Mouse (Mus musculus): ENCODE results near the gene Eps8. TPM values are rescaled to one million over a fixed set of nuclear protein-coding genes. Genes with fewer than 3 reads are reported as not detected.
"Not testable (repeated sequence)": the region's sequence is repeated elsewhere in the genome, so short reads cannot be mapped to it uniquely, and the experiment has no call there.

The Eps8 gene
- polyA plus RNA-seq, 1 experiment from 2014 or later = 61.3 TPM

GRCm38 (mm10) chr6:137492582-137492981 is 162.1 kb downstream of the Eps8 start:
- DNase-seq (ENCODE audit: low spot score) = no peak
- H3K9ac ChIP-seq (ENCODE audit: low read length) = no peak overlapping the region
- no peak overlapping the region for H3K27ac ChIP-seq (ENCODE audit: low read depth)
- no peaks in the 10 kb centered on the region; the same call in 1 of the 2 replicates for H3K4me1 ChIP-seq (replicated peaks; ENCODE audit: control insufficient read depth, insufficient read depth, low read length)
- ATAC-seq (replicated peaks; ENCODE audit: low FRiP score, low TSS enrichment, low read depth) = no peak
- H3K36me3 ChIP-seq (ENCODE audit: control insufficient read depth, insufficient read depth, low read length) = peaks cover 5% of the 10 kb centered on the region; the same call in 1 of the 2 replicates
- 85% methylated on average over 4 of the region's 4 CpGs for WGBS
- no peaks in the 10 kb centered on the region for H3K27me3 ChIP-seq (replicated peaks; ENCODE audit: control insufficient read depth, insufficient read depth, low read length)
- no peaks in the 10 kb centered on the region for H3K9me3 ChIP-seq (ENCODE audit: control insufficient read depth, low read length)
- no peak overlapping the region for H3K4me2 ChIP-seq (ENCODE audit: low read length)
- H3K4me3 ChIP-seq (ENCODE audit: low read depth, low read length) = no peak overlapping the region

- Histone ChIP-seq H3K36me3 (ENCODE audit: control insufficient read depth, insufficient read depth, low read length) (peaks cover 5% of the 10 kb centered on the region; the same call in 1 of the 2 replicates), H3K27ac (ENCODE audit: low read depth) (no peak overlapping the region), H3K4me1 (replicated peaks; ENCODE audit: control insufficient read depth, insufficient read depth, low read length) (no peaks in the 10 kb centered on the region; the same call in 1 of the 2 replicates), H3K27me3 (replicated peaks; ENCODE audit: control insufficient read depth, insufficient read depth, low read length) (no peaks in the 10 kb centered on the region), H3K9ac (ENCODE audit: low read length) (no peak overlapping the region), H3K4me2 (ENCODE audit: low read length) (no peak overlapping the region), H3K4me3 (ENCODE audit: low read depth, low read length) (no peak overlapping the region), H3K9me3 (ENCODE audit: control insufficient read depth, low read length) (no peaks in the 10 kb centered on the region)
- ATAC-seq (replicated peaks; ENCODE audit: low FRiP score, low TSS enrichment, low read depth) (no peak), DNase-seq (ENCODE audit: low spot score) (no peak)
- WGBS = 64% methylated on average over 2 of the region's 2 CpGs
Observed at GRCm38 (mm10) chr6:137491659-137492058, 163.0 kb downstream of the Eps8 start.

GRCm38 (mm10) chr6:137490115-137490514 is 164.6 kb downstream of the Eps8 start:
- ATAC-seq (replicated peaks; ENCODE audit: low FRiP score, low TSS enrichment, low read depth) (no peak), DNase-seq (ENCODE audit: low spot score) (no peak)
- Histone ChIP-seq H3K4me1 (replicated peaks; ENCODE audit: control insufficient read depth, insufficient read depth, low read length) (no peaks in the 10 kb centered on the region; the same call in 1 of the 2 replicates), H3K9me3 (ENCODE audit: control insufficient read depth, low read length) (no peaks in the 10 kb centered on the region), H3K27me3 (replicated peaks; ENCODE audit: control insufficient read depth, insufficient read depth, low read length) (no peaks in the 10 kb centered on the region), H3K27ac (ENCODE audit: low read depth) (no peak overlapping the region), H3K4me3 (ENCODE audit: low read depth, low read length) (no peak overlapping the region), H3K36me3 (ENCODE audit: control insufficient read depth, insufficient read depth, low read length) (peaks cover 5% of the 10 kb centered on the region; the same call in 1 of the 2 replicates), H3K9ac (ENCODE audit: low read length) (no peak overlapping the region), H3K4me2 (ENCODE audit: low read length) (no peak overlapping the region)
- WGBS = 83% methylated on average over 14 of the region's 14 CpGs

- no peak for ATAC-seq (replicated peaks; ENCODE audit: low FRiP score, low TSS enrichment, low read depth)
- no peak overlapping the region for H3K4me3 ChIP-seq (ENCODE audit: low read depth, low read length)
- no peaks in the 10 kb centered on the region; the same call in 1 of the 2 replicates for H3K4me1 ChIP-seq (replicated peaks; ENCODE audit: control insufficient read depth, insufficient read depth, low read length)
- H3K4me2 ChIP-seq (ENCODE audit: low read length) = no peak overlapping the region
- no peak for DNase-seq (ENCODE audit: low spot score)
- no peaks in the 10 kb centered on the region for H3K27me3 ChIP-seq (replicated peaks; ENCODE audit: control insufficient read depth, insufficient read depth, low read length)
- no peak overlapping the region for H3K27ac ChIP-seq (ENCODE audit: low read depth)
- H3K36me3 ChIP-seq (ENCODE audit: control insufficient read depth, insufficient read depth, low read length) = peaks cover 5% of the 10 kb centered on the region; the same call in 1 of the 2 replicates
- no peak overlapping the region for H3K9ac ChIP-seq (ENCODE audit: low read length)
- 29% methylated on average over 6 of the region's 6 CpGs for WGBS
- no peaks in the 10 kb centered on the region for H3K9me3 ChIP-seq (ENCODE audit: control insufficient read depth, low read length)
Observed at GRCm38 (mm10) chr6:137487443-137487842, 167.2 kb downstream of the Eps8 start.

GRCm38 (mm10) chr6:137482891-137483290 is 171.8 kb downstream of the Eps8 start:
- Histone ChIP-seq H3K9me3 (ENCODE audit: control insufficient read depth, low read length) (no peaks in the 10 kb centered on the region), H3K27ac (ENCODE audit: low read depth) (no peak overlapping the region), H3K36me3 (ENCODE audit: control insufficient read depth, insufficient read depth, low read length) (peaks cover 14% of the 10 kb centered on the region; the same call in 1 of the 2 replicates), H3K4me3 (ENCODE audit: low read depth, low read length) (no peak overlapping the region), H3K4me1 (replicated peaks; ENCODE audit: control insufficient read depth, insufficient read depth, low read length) (no peaks in the 10 kb centered on the region; the same call in 1 of the 2 replicates), H3K9ac (ENCODE audit: low read length) (no peak overlapping the region), H3K4me2 (ENCODE audit: low read length) (no peak overlapping the region), H3K27me3 (replicated peaks; ENCODE audit: control insufficient read depth, insufficient read depth, low read length) (no peaks in the 10 kb centered on the region)
- DNase-seq (ENCODE audit: low spot score) = no peak
- no peak for ATAC-seq (replicated peaks; ENCODE audit: low FRiP score, low TSS enrichment, low read depth)
- WGBS = 75% methylated on average over 7 of the region's 7 CpGs

GRCm38 (mm10) chr6:137475695-137476094 is 179.0 kb downstream of the Eps8 start:
- not testable (repeated sequence) for H3K4me2 ChIP-seq (ENCODE audit: low read length); H3K9ac ChIP-seq (ENCODE audit: low read length); H3K4me3 ChIP-seq (ENCODE audit: low read depth, low read length); H3K27ac ChIP-seq (ENCODE audit: low read depth); H3K9me3 ChIP-seq (ENCODE audit: control insufficient read depth, low read length); H3K4me1 ChIP-seq (replicated peaks; ENCODE audit: control insufficient read depth, insufficient read depth, low read length); ATAC-seq (replicated peaks; ENCODE audit: low FRiP score, low TSS enrichment, low read depth); H3K27me3 ChIP-seq (replicated peaks; ENCODE audit: control insufficient read depth, insufficient read depth, low read length); DNase-seq (ENCODE audit: low spot score)
- WGBS = 97% methylated on average over 5 of the region's 5 CpGs
- peaks cover 14% of the 10 kb centered on the region; the same call in 1 of the 2 replicates for H3K36me3 ChIP-seq (ENCODE audit: control insufficient read depth, insufficient read depth, low read length)

GRCm38 (mm10) chr6:137473433-137473832 is 181.2 kb downstream of the Eps8 start:
- DNase-seq (ENCODE audit: low spot score) = no peak
- no peak overlapping the region for H3K4me3 ChIP-seq (ENCODE audit: low read depth, low read length)
- no peak overlapping the region for H3K4me2 ChIP-seq (ENCODE audit: low read length)
- H3K27ac ChIP-seq (ENCODE audit: low read depth) = no peak overlapping the region
- WGBS = 69% methylated on average over 1 of the region's 1 CpGs
- H3K4me1 ChIP-seq (replicated peaks; ENCODE audit: control insufficient read depth, insufficient read depth, low read length) = peaks cover 13% of the 10 kb centered on the region
- H3K9ac ChIP-seq (ENCODE audit: low read length) = no peak overlapping the region
- H3K36me3 ChIP-seq (ENCODE audit: control insufficient read depth, insufficient read depth, low read length) = 0 out of 2 replicates have a peak, but pooled peaks cover 5% of the 10 kb centered on the region
- 0 out of 2 replicates have a peak, but pooled peaks cover 7% of the 10 kb centered on the region for H3K9me3 ChIP-seq (ENCODE audit: control insufficient read depth, low read length)
- ATAC-seq (replicated peaks; ENCODE audit: low FRiP score, low TSS enrichment, low read depth) = no peak
- H3K27me3 ChIP-seq (replicated peaks; ENCODE audit: control insufficient read depth, insufficient read depth, low read length) = no peaks in the 10 kb centered on the region

GRCm38 (mm10) chr6:137472129-137472528 is 182.5 kb downstream of the Eps8 start:
- H3K9me3 ChIP-seq (ENCODE audit: control insufficient read depth, low read length) = 0 out of 2 replicates have a peak, but pooled peaks cover 7% of the 10 kb centered on the region
- WGBS = 80% methylated on average over 9 of the region's 9 CpGs
- peaks cover 13% of the 10 kb centered on the region for H3K4me1 ChIP-seq (replicated peaks; ENCODE audit: control insufficient read depth, insufficient read depth, low read length)
- H3K4me2 ChIP-seq (ENCODE audit: low read length) = no peak overlapping the region
- DNase-seq (ENCODE audit: low spot score) = no peak
- no peak for ATAC-seq (replicated peaks; ENCODE audit: low FRiP score, low TSS enrichment, low read depth)
- H3K4me3 ChIP-seq (ENCODE audit: low read depth, low read length) = no peak overlapping the region
- no peak overlapping the region for H3K27ac ChIP-seq (ENCODE audit: low read depth)
- H3K27me3 ChIP-seq (replicated peaks; ENCODE audit: control insufficient read depth, insufficient read depth, low read length) = no peaks in the 10 kb centered on the region
- H3K36me3 ChIP-seq (ENCODE audit: control insufficient read depth, insufficient read depth, low read length) = 0 out of 2 replicates have a peak, but pooled peaks cover 4% of the 10 kb centered on the region
- H3K9ac ChIP-seq (ENCODE audit: low read length) = no peak overlapping the region

Measured in intestine, embryonic 14.5 days (tissue).